Mouse (Mus musculus): ENCODE results near the gene Speg. TPM values are rescaled to one million over a fixed set of nuclear protein-coding genes. Genes with fewer than 3 reads are reported as not detected.

Speg gene
- total RNA-seq, 1 experiment from 2014 or later = not detected

DNA sequence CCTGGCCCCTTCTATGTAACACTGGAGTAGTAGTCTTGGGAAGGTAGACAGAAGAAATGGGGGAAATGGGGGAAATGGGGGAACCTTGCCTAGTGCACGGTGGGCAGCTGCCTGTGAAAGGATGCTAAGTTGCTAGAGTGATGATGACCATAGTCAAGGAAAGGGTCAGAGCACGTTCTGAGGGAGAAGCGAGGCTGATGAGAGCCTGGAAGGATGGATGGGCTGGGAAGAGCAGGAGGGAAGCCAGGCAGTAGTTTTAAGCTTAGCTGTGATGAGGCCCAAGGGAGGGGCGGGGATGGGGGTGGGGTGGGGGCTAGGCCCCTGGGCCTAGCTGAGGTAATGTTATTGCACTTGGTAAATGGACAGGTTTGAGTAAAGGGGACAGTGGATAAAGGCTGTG, 14.0 kb upstream of the Speg start:
- ATAC-seq (replicated peaks; ENCODE audit: insufficient number of reproducible peaks, low FRiP score, low TSS enrichment, poor library complexity, severe bottlenecking) = no peak

DNA sequence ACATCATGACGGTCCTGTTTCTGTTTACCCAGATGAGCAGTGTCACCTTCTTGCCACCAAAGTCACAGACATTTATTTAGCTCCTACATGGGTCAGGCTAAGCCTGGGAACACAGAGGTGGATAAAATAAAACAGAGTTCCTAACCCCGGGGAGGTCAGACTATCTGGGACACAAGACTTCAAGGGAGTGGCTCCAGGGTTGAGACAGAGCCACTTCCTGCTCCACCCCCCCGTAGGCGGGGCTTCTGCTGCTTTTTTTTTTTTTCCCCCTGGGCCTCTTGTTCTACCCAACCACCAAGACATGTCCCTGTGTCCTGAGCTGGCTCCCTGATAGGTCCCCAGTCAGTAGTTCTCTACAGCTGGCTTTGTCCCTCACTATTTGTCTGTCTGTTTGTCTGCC, 13.3 kb upstream of the Speg start:
- ATAC-seq (replicated peaks; ENCODE audit: insufficient number of reproducible peaks, low FRiP score, low TSS enrichment, poor library complexity, severe bottlenecking) = no peak

DNA sequence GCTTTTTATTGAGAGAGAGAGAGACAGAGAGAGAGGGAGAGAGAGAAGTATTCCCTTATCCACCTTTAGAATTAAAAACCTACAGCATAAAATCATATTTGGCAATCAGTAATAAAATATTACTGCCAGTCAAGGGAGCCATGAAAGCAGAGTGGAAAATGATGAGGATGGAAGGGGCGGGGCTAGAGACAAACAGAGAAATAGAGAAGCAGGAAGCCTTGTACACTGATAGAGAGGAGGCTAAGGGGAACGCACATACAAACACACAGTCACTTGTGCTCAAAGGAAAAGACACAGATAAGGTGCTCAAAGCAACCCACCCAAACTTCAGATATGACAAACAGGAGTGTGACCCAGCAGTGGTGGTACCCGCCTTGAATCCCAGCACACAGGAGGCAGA, 11.2 kb upstream of the Speg start:
- ATAC-seq (replicated peaks; ENCODE audit: insufficient number of reproducible peaks, low FRiP score, low TSS enrichment, poor library complexity, severe bottlenecking) = no peak

GRCm38 (mm10) chr1:75365510-75366137, 9.5 kb upstream of the Speg start:
- no peak for ATAC-seq (replicated peaks; ENCODE audit: insufficient number of reproducible peaks, low FRiP score, low TSS enrichment, poor library complexity, severe bottlenecking)

DNA sequence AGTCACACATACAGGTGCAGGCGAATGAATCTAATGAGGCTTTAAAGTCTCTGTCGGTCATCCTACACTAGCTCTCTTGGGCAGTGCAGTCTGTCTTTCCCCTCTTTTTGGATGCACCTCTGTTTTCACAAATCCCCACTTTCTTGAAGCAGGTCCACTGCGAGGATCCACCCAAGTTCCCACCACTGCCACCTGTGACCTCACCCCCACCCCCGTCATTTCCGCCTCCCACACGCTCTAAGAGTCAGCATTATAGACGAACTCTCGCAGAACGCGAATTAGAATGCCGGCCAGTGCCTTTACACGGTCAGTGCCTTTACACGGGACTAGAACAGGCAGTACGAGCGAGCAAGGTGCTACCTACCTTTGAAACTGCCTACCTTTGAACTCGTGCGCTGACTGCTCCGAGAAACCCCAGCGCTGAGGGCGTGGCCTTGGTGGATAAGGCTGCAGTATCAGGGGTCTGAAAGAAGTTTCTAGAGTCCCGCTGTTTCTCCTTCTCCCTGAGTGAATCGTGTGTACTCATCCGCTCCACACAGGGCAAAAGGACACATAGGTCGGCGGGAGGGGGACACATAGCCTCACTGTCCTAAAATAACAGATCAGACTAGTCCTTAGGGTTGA, 5.6 kb upstream of the Speg start:
- no peak for ATAC-seq (replicated peaks; ENCODE audit: insufficient number of reproducible peaks, low FRiP score, low TSS enrichment, poor library complexity, severe bottlenecking)

DNA sequence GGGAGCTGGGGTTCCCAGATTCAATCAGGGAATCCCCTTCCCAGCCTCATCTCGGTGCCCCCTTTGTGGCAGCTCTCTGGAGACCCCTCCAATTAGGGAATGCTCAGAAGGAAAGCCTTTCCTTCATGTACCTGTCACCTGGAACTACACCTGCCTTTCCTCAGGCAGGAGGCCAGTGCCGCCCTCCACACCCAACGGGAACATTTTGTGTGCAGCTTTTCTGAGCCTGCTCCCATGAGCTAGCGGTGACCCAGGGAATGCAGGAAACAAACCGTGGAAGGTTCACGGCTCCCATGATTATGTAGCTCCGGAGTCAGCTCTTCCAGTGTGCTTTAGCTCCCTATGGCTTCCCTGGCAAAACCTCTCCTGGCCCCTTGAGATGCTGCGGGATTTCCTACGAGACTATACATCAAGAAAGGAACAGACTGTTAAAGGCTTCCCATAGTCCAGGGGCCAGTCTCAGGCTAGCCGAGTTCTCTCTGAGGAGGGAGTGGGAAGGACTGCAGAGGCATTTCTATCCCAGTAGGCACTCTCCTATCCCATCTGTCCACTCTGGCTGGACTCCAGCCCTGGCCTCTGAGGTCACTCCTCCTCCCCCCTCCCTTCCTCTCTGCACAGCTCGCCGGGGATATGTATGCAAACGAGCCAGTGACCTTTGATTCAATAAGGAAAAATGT, 5.0 kb upstream of the Speg start:
- no peak for ATAC-seq (replicated peaks; ENCODE audit: insufficient number of reproducible peaks, low FRiP score, low TSS enrichment, poor library complexity, severe bottlenecking)

GRCm38 (mm10) chr1:75371317-75372095, 3.6 kb upstream of the Speg start:
- no peak for ATAC-seq (replicated peaks; ENCODE audit: insufficient number of reproducible peaks, low FRiP score, low TSS enrichment, poor library complexity, severe bottlenecking)

GRCm38 (mm10) chr1:75372450-75372849, 2.6 kb upstream of the Speg start:
- no peak for ATAC-seq (replicated peaks; ENCODE audit: insufficient number of reproducible peaks, low FRiP score, low TSS enrichment, poor library complexity, severe bottlenecking)

DNA sequence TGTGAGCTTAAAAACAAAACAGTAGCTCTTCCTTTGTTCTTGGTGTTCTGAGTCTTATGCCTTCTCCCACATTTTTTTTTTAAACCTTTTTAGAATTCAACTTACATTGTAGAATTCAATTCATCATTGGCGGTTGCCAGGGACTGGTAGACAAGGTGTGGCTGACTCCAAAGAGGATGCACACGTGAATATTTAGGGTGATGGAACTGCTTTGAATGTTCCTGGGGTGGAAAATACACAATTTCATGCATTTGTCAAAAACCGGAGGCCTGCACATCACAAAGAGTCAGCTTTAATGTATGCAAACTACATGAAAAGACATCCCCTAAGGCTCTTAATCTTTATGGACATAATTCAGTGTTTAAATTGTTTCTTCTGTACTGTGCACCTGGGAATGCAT, 1.8 kb upstream of the Speg start:
- no peak for ATAC-seq (replicated peaks; ENCODE audit: insufficient number of reproducible peaks, low FRiP score, low TSS enrichment, poor library complexity, severe bottlenecking)

GRCm38 (mm10) chr1:75379196-75379595, 4.1 kb downstream of the Speg start:
- ATAC-seq (replicated peaks; ENCODE audit: insufficient number of reproducible peaks, low FRiP score, low TSS enrichment, poor library complexity, severe bottlenecking) = no peak

DNA sequence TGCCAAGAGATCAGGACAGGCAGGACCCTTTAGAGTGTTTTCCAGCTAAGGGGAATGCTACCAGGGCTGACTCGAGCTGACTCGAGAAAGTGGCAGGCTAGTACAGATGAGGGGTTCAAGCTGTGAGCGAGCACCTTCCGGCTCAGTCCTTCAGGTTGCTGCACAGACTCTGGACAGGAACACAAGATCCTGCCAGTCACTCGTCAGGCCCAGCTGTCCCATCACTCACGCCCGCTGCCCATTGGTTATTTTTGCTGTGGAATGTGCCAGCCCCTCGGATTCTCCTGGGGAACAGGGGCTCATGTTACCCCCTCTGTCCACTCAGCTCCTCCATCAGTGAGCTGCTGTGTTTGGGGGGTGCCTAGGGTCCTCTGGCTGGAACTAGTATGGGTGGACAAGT, 4.8 kb downstream of the Speg start:
- ATAC-seq (replicated peaks; ENCODE audit: insufficient number of reproducible peaks, low FRiP score, low TSS enrichment, poor library complexity, severe bottlenecking) = no peak

DNA sequence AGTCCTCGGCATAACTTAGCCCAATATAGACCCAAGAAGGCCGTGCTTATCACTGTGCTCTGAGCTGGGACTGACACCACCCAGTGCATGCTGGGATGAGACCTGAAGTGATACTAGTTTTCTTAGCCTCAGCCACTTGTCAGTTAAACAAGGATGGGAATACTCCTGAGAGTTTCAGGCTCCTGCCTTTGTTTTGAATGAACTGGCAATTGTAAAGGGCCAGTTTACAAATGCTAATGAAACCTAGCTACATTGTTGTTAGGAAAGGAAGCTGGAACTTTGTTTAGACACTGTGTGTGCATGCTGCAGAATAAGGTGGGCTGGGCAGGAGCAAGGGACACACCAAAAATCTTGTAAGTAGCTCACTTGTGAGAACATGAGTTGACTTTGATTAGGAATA, 5.9 kb downstream of the Speg start:
- ATAC-seq (replicated peaks; ENCODE audit: insufficient number of reproducible peaks, low FRiP score, low TSS enrichment, poor library complexity, severe bottlenecking) = no peak

DNA sequence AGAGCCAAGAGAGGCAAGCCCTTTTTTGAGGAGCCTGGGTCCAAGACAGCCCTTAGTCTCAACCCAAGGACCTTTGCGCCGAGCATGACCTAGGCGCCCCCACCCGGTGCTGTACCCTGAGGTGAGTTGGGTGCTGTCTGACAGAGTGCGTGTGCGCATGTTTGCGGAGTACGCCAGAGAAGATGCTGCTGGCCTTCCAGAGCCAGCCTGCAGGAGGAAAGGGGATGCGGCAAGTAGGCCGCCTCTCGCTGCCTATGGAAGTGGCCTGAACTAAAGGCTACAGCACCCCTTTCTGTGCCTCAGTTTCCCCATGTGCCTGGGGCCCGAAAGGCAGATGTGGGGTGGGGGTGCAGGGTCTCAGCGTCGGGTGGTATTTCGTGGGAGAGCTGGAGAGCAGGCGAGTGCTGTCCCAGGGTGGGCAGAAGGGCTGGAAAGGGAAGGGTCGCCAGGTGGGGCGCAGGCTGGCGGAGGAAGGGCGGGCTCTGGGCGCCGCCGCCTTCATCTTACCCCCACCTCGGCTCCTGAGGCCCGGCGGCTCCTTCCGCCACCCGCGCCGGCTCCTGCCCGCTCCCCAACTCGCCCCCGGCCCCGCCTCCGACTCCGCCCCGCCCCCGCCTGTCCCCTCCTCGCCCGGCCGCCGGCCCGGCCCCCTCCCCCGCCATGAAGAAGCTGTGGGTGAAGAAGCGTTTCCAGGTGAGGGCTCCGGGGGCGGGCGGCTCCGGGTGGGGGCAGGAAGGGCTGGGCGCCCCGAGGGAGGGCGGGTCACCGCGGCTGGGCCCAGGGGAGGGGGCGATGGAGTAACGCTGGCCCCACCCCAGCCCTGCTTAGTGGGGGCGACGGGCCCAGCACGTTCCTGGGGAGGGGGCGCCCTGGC, 6.6 kb downstream of the Speg start:
- ATAC-seq (replicated peaks; ENCODE audit: insufficient number of reproducible peaks, low FRiP score, low TSS enrichment, poor library complexity, severe bottlenecking) = no peak

DNA sequence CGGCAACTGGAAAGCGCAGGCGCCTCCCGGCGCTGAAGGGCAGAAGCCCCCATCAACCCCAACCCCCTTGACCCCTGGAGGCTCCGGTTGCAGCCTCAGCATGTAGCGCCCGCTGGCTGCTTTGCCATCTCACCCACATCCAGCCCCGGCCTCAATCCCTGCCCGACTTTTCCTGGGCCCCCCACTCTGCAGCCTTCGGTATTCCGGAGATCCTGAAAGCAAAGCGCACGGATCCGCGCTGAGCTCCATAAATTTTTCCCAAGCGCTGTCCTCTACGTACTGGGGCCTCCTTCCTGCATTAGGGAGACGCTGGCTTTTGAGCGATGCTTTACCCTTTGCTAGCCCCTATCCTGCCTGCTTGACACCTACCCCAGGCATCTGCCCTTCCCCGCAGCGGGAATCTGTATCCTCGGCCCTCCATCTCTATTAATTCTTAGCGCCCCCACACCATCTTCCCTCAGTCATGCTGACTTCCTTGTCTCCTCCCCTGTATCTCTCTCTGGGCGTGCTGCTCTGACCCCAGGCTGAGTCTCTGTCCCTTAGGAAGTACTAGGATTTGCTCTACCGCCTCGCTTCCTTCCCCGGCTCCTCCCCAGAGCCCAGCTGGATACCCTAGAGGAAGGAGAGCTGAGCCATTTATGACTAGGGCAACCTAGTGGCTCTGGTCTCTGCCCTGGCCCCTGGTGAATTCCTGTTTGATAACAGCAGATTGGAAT, 7.4 kb downstream of the Speg start:
- ATAC-seq (replicated peaks; ENCODE audit: insufficient number of reproducible peaks, low FRiP score, low TSS enrichment, poor library complexity, severe bottlenecking) = no peak

GRCm38 (mm10) chr1:75384470-75385141, 9.5 kb downstream of the Speg start:
- ATAC-seq (replicated peaks; ENCODE audit: insufficient number of reproducible peaks, low FRiP score, low TSS enrichment, poor library complexity, severe bottlenecking) = no peak

DNA sequence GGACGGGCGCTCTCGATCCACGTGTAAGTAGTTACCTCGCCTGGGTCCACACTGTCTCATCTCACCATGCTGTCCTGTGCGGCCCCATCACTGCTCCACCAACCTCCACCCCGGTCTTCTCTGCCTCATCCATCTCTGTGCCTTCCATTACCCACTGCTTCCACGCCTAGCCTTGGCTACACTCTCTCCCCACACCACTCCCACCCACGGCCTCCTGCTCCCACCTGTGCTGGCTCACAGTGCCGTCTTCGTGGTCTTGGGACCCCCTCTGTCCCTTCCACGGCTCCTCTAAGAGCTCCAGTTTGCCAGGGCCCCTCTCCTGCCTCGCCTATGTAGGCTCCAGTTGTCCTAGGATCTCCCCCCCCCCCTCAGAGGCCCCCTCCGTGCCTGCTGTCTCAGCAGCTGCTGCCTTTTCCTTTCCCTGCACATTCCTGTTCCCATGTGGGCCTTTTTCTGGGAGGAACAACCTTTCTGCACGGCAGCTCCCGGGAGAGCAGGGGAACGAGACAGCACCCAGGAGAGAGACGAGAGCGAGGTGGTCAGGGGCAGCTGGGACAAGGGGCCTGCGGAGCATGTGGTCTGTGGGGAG, 10.1 kb downstream of the Speg start:
- no peak for ATAC-seq (replicated peaks; ENCODE audit: insufficient number of reproducible peaks, low FRiP score, low TSS enrichment, poor library complexity, severe bottlenecking)

DNA sequence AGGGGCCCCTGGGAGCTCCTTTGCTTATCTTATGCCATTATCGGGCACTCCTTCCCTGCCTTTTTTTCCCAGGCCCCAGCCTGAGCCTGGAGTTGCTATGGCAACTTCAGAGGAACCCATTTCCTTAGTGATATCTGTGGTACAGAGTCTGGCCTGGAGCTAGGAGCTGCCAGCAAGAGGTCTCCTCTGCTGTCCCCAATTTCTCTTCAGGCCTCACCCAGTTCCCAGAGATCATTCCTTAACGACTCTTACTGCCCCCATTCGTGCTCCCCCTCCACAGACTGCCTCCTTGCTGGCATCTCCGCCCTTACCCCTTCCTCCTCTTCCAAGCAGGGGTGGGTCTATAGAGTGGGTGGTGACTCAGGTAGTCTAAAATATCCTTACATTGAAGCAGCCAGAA, 11.1 kb downstream of the Speg start:
- no peak for ATAC-seq (replicated peaks; ENCODE audit: insufficient number of reproducible peaks, low FRiP score, low TSS enrichment, poor library complexity, severe bottlenecking)

Data from monocyte, adult 5-6 weeks (primary cell).